Mouse (Mus musculus) embryonic facial prominence, embryonic 15.5 days (tissue): ENCODE data around the gene Pycr1. TPM values are rescaled to one million over a fixed set of nuclear protein-coding genes. Genes with fewer than 3 reads are reported as not detected.

ENCODE experiments used
- ATAC-seq: fragments of 200-750 bp; cut with Nextera tagmentation; 2 replicates; pipeline ENCODE4 v1.8.0; 2017; ENCODE audit warnings: low read depth, moderate TSS enrichment; ENCODE audit not compliant: insufficient number of reproducible peaks, low FRiP score, low TSS enrichment
- H3K27ac ChIP-seq: fragments of 300-500 bp; sonication (generic); replicated peaks from 2 replicates; pipeline ENCODE4 v1.5.1; 2015; ENCODE audit warnings: mild to moderate bottlenecking, inconsistent platforms
- H3K27me3 ChIP-seq: fragments of 300-500 bp; sonication (generic); 2 replicates; pipeline ENCODE4 v1.6.1; 2015; ENCODE audit warnings: inconsistent platforms
- H3K36me3 ChIP-seq: fragments of 300-500 bp; sonication (generic); 2 replicates; pipeline ENCODE4 v1.6.1; 2015; ENCODE audit warnings: mild to moderate bottlenecking, inconsistent platforms
- H3K4me1 ChIP-seq: fragments of 300-500 bp; sonication (generic); 2 replicates; pipeline ENCODE4 v1.6.1; 2015; ENCODE audit warnings: inconsistent platforms
- H3K4me2 ChIP-seq: fragments of 300-500 bp; sonication (generic); replicated peaks from 2 replicates; pipeline ENCODE4 v1.6.1; 2015; ENCODE audit warnings: mild to moderate bottlenecking, inconsistent platforms
- H3K4me3 ChIP-seq: fragments of 300-500 bp; sonication (generic); replicated peaks from 2 replicates; pipeline ENCODE4 v1.5.1; 2015; ENCODE audit warnings: mild to moderate bottlenecking, inconsistent platforms
- H3K9ac ChIP-seq: fragments of 300-500 bp; sonication (generic); 2 replicates; pipeline ENCODE4 v1.6.1; 2015; ENCODE audit warnings: inconsistent platforms
- H3K9me3 ChIP-seq: fragments of 300-500 bp; sonication (generic); replicated peaks from 2 replicates; pipeline ENCODE4 v1.6.1; 2016; ENCODE audit warnings: inconsistent platforms
- WGBS: fragments of 180-500 bp; shearing (Covaris S2); methylation state at CpG from one replicate; pipeline ENCODE4 v1.1.7; 2015; 5-methylcytosine and 5-hydroxymethylcytosine counted together
- polyA plus RNA-seq: library from polyadenylated mRNA; unstranded; fragments of >200 nt; fragmentation: Nextera tagmentation; extraction: Ambion mirVana; gene quantifications from 2 replicates; pipeline ENCODE4 v1.2.1, GENCODE M21; 2015

The Pycr1 gene
- polyA plus RNA-seq, 1 experiment from 2014 or later, result 54.5 TPM

DNA sequence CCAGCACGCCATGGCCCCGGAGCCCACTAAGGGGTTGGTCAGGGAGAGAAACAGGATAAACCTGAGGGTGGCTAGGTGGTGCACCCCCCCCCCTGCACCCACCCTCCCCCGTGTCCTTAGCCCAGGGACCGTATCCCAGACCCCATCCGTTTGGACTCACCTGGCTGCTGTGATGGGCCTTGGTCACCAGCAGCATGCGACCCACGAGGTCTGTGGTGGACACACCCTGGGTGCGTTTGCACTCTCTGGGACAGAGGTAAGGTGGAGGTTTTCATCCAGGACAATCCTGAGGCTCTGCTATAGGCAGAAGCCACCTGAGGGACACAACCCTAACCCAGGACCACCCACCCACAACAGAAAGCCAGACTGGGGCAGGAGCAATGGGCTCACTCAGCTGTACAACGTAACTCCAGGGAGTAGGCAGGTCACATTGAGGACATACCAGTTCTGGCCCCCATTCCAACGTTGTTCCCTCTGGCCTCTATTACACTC is 30.0 kb downstream of the Pycr1 start:
- no peak overlapping the region for H3K4me3 ChIP-seq
- no peak overlapping the region for H3K9ac ChIP-seq
- peaks cover 25% of the 10 kb centered on the region for H3K4me1 ChIP-seq
- 0 out of 2 replicates have a peak, but pooled peaks cover 3% of the 10 kb centered on the region for H3K27me3 ChIP-seq
- H3K27ac ChIP-seq, result no peak overlapping the region
- WGBS, result 94% methylated on average over 10 of the region's 10 CpGs
- no peak for ATAC-seq
- peaks cover 55% of the 10 kb centered on the region for H3K36me3 ChIP-seq
- no peak overlapping the region for H3K4me2 ChIP-seq
- H3K9me3 ChIP-seq, result no peaks in the 10 kb centered on the region

GRCm38 (mm10) chr11:120612763-120613162 is 30.8 kb downstream of the Pycr1 start:
- 53% methylated on average over 6 of the region's 6 CpGs for WGBS
- Histone ChIP-seq H3K36me3 (peaks cover 51% of the 10 kb centered on the region), H3K27ac (no peak overlapping the region), H3K4me3 (no peak overlapping the region), H3K9me3 (no peaks in the 10 kb centered on the region), H3K27me3 (0 out of 2 replicates have a peak, but pooled peaks cover 3% of the 10 kb centered on the region), H3K9ac (no peak overlapping the region), H3K4me1 (peaks cover 29% of the 10 kb centered on the region), H3K4me2 (no peak overlapping the region)
- ATAC-seq, result no peak

DNA sequence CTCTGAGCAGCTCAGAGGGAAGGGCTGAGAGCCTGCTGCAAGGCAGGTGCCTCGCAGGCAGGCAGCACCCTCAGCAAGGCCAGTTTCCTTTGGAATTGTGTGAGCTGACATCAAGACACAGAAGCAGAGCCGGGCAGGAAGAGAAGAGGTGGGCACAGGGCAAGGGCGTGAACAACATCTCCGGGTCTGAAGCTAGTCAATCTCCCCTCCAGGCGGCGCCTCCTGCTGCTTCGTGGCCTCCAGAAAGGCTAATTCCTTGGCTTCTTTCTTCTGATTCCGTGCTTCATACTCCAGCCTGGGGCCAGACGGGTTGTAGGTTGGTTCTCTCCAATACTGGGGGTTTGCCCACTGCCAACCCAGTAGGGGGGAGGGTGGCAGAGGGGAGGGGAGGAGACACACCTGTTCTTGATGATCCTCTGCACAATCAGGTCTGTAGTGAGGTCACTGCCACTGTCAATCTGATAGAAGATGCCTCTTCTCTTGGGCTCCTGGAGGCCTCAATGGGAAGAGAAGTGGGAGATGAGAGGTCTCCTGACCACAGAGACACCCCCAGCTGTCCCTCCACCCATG is 33.0 kb downstream of the Pycr1 start:
- Histone ChIP-seq H3K4me1 (peaks cover 15% of the 10 kb centered on the region), H3K4me3 (no peak overlapping the region), H3K9ac (no peak overlapping the region), H3K4me2 (no peak overlapping the region), H3K27ac (no peak overlapping the region), H3K36me3 (peaks cover 59% of the 10 kb centered on the region), H3K27me3 (0 out of 2 replicates have a peak, but pooled peaks cover 3% of the 10 kb centered on the region), H3K9me3 (no peaks in the 10 kb centered on the region)
- 74% methylated on average over 9 of the region's 9 CpGs for WGBS
- no peak for ATAC-seq

GRCm38 (mm10) chr11:120609250-120609649 is 34.3 kb downstream of the Pycr1 start:
- Histone ChIP-seq H3K4me3 (no peak overlapping the region), H3K36me3 (peaks cover 65% of the 10 kb centered on the region), H3K9me3 (no peaks in the 10 kb centered on the region), H3K4me1 (peaks cover 15% of the 10 kb centered on the region), H3K9ac (no peak overlapping the region), H3K27ac (no peak overlapping the region), H3K4me2 (0 out of 2 replicates have a peak overlapping the region, but pooled peaks have one; percentile 57), H3K27me3 (0 out of 2 replicates have a peak, but pooled peaks cover 3% of the 10 kb centered on the region)
- ATAC-seq, result no peak
- 33% methylated on average over 8 of the region's 8 CpGs for WGBS

DNA sequence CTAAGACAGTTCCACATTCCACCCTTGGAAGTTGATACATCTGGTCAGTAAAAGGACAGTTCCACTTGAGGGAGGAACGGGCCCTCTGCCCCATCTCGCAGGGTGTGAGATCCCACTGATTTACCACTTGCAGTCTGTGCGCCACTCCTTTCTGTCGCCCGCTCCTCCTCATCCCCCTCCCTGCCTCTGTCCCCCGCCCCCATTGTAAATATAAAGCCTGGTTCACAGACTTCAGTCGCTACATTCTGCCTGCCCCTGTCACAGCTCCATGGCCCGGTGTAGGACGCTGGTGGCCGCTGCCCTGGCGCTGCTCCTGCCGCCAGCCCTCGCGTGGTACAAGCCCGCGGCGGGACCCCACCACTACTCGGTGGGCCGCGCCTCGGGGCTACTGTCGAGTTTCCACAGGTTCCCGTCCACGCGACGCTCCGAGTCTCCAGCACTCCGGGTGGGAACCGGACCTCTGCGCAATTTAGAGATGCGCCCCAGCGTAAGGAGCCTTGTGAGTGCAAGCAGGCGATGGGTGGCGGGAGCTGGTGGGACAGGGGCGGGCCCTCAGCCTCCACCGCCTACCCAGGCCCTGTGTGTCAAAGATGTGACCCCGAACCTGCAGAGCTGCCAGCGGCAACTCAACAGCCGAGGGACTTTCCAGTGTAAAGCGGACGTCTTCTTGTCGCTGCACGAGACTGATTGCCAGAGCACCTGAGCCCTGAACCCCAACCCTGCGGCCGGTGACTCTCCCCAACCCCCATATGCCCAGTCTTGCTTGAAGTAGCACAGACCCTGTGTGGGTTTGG is 35.1 kb downstream of the Pycr1 start, which contains the start of gene Npb:
Gene Npb (plus strand): TSS at position 237 of the 794 bp plus-strand sequence.
- H3K9ac ChIP-seq, result peak within 1 kb of the TSS; percentile 12
- peak within 1 kb of the TSS; percentile 30 for H3K4me3 ChIP-seq
- WGBS, result 5% methylated on average over 45 of the region's 45 CpGs
- peak within 1 kb of the TSS; percentile 57 for H3K4me2 ChIP-seq
- H3K9me3 ChIP-seq, result no peaks in the 10 kb centered on the region
- H3K27me3 ChIP-seq, result 0 out of 2 replicates have a peak, but pooled peaks cover 3% of the 10 kb centered on the region
- peaks cover 15% of the 10 kb centered on the region for H3K4me1 ChIP-seq
- H3K36me3 ChIP-seq, result peaks cover 65% of the 10 kb centered on the region
- H3K27ac ChIP-seq, result no peak within 1 kb of the TSS
- ATAC-seq, result no peak

- 0 out of 2 replicates have a peak, but pooled peaks cover 3% of the 10 kb centered on the region for H3K27me3 ChIP-seq
- WGBS, result 77% methylated on average over 4 of the region's 4 CpGs
- peaks cover 65% of the 10 kb centered on the region for H3K36me3 ChIP-seq
- H3K4me2 ChIP-seq, result no peak overlapping the region
- no peak overlapping the region for H3K4me3 ChIP-seq
- H3K9ac ChIP-seq, result no peak overlapping the region
- no peak overlapping the region for H3K27ac ChIP-seq
- H3K4me1 ChIP-seq, result peaks cover 15% of the 10 kb centered on the region
- no peaks in the 10 kb centered on the region for H3K9me3 ChIP-seq
- ATAC-seq, result no peak
These were observed 36.8 kb downstream of the Pycr1 start for GRCm38 (mm10) chr11:120606764-120607163.

DNA sequence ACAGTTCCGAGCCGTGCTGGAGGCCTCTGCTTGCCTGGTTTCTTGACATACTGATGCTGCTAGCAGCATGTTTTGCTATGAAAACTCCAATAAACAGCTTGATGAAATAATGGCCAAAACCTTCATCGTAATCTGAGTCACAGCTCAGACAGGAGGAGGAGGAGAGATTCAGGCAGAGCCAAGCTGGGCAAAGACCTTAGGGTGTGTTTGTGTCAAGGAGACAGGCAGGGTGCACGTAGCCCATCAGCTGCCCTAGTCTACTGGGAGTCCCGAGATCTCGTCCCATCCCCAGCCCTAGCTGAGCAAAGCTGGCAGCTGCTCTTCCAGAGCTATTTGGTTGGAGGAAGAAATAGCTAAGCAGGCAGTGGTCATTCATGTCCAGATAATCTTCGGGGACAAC is 37.9 kb downstream of the Pycr1 start:
- no peak overlapping the region for H3K4me3 ChIP-seq
- 0 out of 2 replicates have a peak, but pooled peaks cover 3% of the 10 kb centered on the region for H3K27me3 ChIP-seq
- H3K4me2 ChIP-seq, result no peak overlapping the region
- no peak for ATAC-seq
- no peak overlapping the region for H3K27ac ChIP-seq
- 90% methylated on average over 7 of the region's 7 CpGs for WGBS
- H3K9ac ChIP-seq, result no peak overlapping the region
- H3K4me1 ChIP-seq, result peaks cover 15% of the 10 kb centered on the region
- H3K9me3 ChIP-seq, result no peaks in the 10 kb centered on the region
- H3K36me3 ChIP-seq, result peaks cover 61% of the 10 kb centered on the region

- H3K9me3 ChIP-seq, result no peaks in the 10 kb centered on the region
- ATAC-seq, result no peak
- H3K9ac ChIP-seq, result no peak overlapping the region
- H3K27me3 ChIP-seq, result no peaks in the 10 kb centered on the region
- H3K4me2 ChIP-seq, result no peak overlapping the region
- H3K27ac ChIP-seq, result no peak overlapping the region
- peaks cover 66% of the 10 kb centered on the region for H3K36me3 ChIP-seq
- no peak overlapping the region for H3K4me3 ChIP-seq
- H3K4me1 ChIP-seq, result peaks cover 21% of the 10 kb centered on the region
- WGBS, result 85% methylated on average over 2 of the region's 2 CpGs
These were observed 40.0 kb downstream of the Pycr1 start for GRCm38 (mm10) chr11:120603545-120603944.

DNA sequence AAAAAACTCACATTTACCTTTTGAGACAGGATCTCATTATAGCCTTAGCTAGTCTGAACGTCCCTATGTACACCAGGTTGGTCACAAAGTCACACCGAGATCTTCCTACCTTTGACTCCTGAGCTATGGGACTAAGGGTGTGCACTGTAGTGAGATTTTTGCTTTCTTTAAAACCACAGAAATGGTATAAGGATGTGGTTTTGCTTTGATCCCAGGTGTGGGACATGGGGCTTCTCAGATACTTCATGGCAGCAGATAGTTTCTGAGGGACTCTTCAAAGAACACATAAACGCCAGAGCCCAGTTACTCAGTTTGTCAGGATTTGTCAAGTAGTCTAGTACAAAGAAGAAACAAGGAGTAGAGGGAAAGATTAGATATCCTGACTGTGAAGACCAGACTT is 42.9 kb downstream of the Pycr1 start:
- Histone ChIP-seq H3K4me1 (peaks cover 30% of the 10 kb centered on the region), H3K9ac (no peak overlapping the region), H3K4me3 (no peak overlapping the region), H3K9me3 (no peaks in the 10 kb centered on the region), H3K4me2 (no peak overlapping the region), H3K27me3 (no peaks in the 10 kb centered on the region), H3K27ac (no peak overlapping the region), H3K36me3 (peaks cover 67% of the 10 kb centered on the region)
- WGBS, result 88% methylated on average over 3 of the region's 3 CpGs
- no peak for ATAC-seq

- Histone ChIP-seq H3K36me3 (peaks cover 64% of the 10 kb centered on the region), H3K4me2 (peak overlapping the region; percentile 73)
- WGBS, result 42% methylated on average over 17 of the region's 17 CpGs
These were observed 44.5 kb downstream of the Pycr1 start for GRCm38 (mm10) chr11:120598990-120599549.

More at GRCm38 (mm10) chr11:120598990-120599549, 44.5 kb downstream of the Pycr1 start:
- Histone ChIP-seq H3K4me3 (peak overlapping the region; percentile 95), H3K9ac (peak overlapping the region; percentile 63), H3K9me3 (no peaks in the 10 kb centered on the region), H3K27ac (peak overlapping the region; percentile 93), H3K27me3 (no peaks in the 10 kb centered on the region), H3K4me1 (peaks cover 31% of the 10 kb centered on the region)
- ATAC-seq, result no peak
